Mouse (Mus musculus): ENCODE results near the gene Slc1a2. TPM values are rescaled to one million over a fixed set of nuclear protein-coding genes. Genes with fewer than 3 reads are reported as not detected.

Gene Slc1a2
- total and polyA plus RNA-seq, 3 experiments: 0.12 to 0.50 (median 0.29) TPM

- TF ChIP-seq CTCF (IDR thresholded peaks at IDR 0.05) (no peak), POLR2A (IDR thresholded peaks at IDR 0.05; ENCODE audit: insufficient read depth, low read depth, low read length) (no peak), EP300 (IDR thresholded peaks at IDR 0.05; ENCODE audit: insufficient read depth, low read depth, low read length) (no peak)
- H3K9ac ChIP-seq (ENCODE audit: low read depth, low read length): no peak overlapping the region
- H3K4me3 ChIP-seq: no peak overlapping the region
- no peaks in the 10 kb centered on the region for H3K79me2 ChIP-seq (replicated peaks; ENCODE audit: control insufficient read depth, insufficient read depth, low read length)
- no peak overlapping the region for H3K27ac ChIP-seq
- no peak for DNase-seq
- H3K4me1 ChIP-seq (ENCODE audit: control insufficient read depth, insufficient read depth, low read length): no peaks in the 10 kb centered on the region
- WGBS: 89% methylated on average over 5 of the region's 5 CpGs
- H3K27me3 ChIP-seq (ENCODE audit: control insufficient read depth, insufficient read depth, low read length): no peaks in the 10 kb centered on the region
- intact Hi-C loops (cut with DNase I): no loop called here
- no peaks in the 10 kb centered on the region for H3K36me3 ChIP-seq (ENCODE audit: control insufficient read depth, insufficient read depth, low read length)
These were observed 113.8 kb downstream of the Slc1a2 start for GRCm38 (mm10) chr2:102772276-102772675.

- intact Hi-C loops (cut with DNase I): no loop called here
- DNase-seq: no peak
- WGBS: 56% methylated on average over 4 of the region's 4 CpGs
- Histone ChIP-seq H3K4me3 (no peak overlapping the region), H3K27me3 (ENCODE audit: control insufficient read depth, insufficient read depth, low read length) (no peaks in the 10 kb centered on the region), H3K27ac (no peak overlapping the region), H3K9ac (ENCODE audit: low read depth, low read length) (no peak overlapping the region), H3K4me1 (ENCODE audit: control insufficient read depth, insufficient read depth, low read length) (no peaks in the 10 kb centered on the region), H3K79me2 (replicated peaks; ENCODE audit: control insufficient read depth, insufficient read depth, low read length) (no peaks in the 10 kb centered on the region), H3K36me3 (ENCODE audit: control insufficient read depth, insufficient read depth, low read length) (no peaks in the 10 kb centered on the region)
- TF ChIP-seq CTCF (IDR thresholded peaks at IDR 0.05): no peak
- TF ChIP-seq EP300 (IDR thresholded peaks at IDR 0.05; ENCODE audit: insufficient read depth, low read depth, low read length): no peak
- TF ChIP-seq POLR2A (IDR thresholded peaks at IDR 0.05; ENCODE audit: insufficient read depth, low read depth, low read length): no peak
These were observed 116.2 kb downstream of the Slc1a2 start for GRCm38 (mm10) chr2:102774700-102775099.

DNA sequence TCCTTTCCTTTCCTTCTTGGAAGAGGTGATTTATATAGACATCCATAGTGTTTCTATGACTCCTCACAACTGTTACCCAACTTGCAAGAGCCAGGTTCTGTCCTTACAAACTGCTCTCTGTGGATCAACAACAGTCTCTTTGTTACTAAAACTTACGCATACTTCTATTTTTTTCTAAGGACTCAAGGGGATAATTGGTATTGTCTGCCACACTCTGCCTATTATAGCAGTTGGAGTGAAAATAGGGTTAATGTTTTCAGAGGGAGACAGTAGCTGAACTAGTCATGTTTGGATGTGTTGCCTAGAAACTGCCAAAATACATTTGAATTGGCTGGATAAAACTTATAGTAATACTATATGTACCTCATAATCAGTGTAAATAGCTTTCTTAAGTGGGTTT, 117.1 kb downstream of the Slc1a2 start:
- DNase-seq: no peak
- Histone ChIP-seq H3K27ac (no peak overlapping the region), H3K4me3 (no peak overlapping the region), H3K27me3 (ENCODE audit: control insufficient read depth, insufficient read depth, low read length) (no peaks in the 10 kb centered on the region), H3K79me2 (replicated peaks; ENCODE audit: control insufficient read depth, insufficient read depth, low read length) (no peaks in the 10 kb centered on the region), H3K4me1 (ENCODE audit: control insufficient read depth, insufficient read depth, low read length) (no peaks in the 10 kb centered on the region), H3K9ac (ENCODE audit: low read depth, low read length) (no peak overlapping the region), H3K36me3 (ENCODE audit: control insufficient read depth, insufficient read depth, low read length) (no peaks in the 10 kb centered on the region)
- 74% methylated on average over 1 of the region's 1 CpGs for WGBS
- intact Hi-C loops (cut with DNase I): no loop called here
- TF ChIP-seq EP300 (IDR thresholded peaks at IDR 0.05; ENCODE audit: insufficient read depth, low read depth, low read length) (no peak), CTCF (IDR thresholded peaks at IDR 0.05) (no peak), POLR2A (IDR thresholded peaks at IDR 0.05; ENCODE audit: insufficient read depth, low read depth, low read length) (no peak)

DNA sequence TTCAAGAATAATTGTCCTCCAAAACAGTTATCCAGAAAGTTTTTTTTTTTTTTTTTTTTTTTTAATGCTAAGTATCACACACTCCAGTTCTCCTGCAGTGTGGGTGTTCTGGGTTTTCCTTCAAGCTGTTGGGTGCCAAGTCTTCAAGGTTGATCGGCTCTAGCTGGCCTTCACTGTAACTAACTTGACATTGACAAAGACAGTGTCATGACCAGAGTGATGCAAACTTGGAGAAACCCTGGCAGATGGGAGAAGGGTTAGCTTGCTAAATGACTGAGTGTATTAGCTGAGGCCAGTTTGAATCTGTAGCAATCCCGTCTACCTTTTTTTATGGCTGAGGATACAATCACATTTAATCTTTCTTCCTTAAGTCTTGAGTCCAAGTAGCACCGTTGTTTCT, 119.7 kb downstream of the Slc1a2 start:
- no peak overlapping the region for H3K27ac ChIP-seq
- H3K4me3 ChIP-seq: no peak overlapping the region
- DNase-seq: no peak
- H3K79me2 ChIP-seq (replicated peaks; ENCODE audit: control insufficient read depth, insufficient read depth, low read length): no peaks in the 10 kb centered on the region
- 90% methylated on average over 3 of the region's 3 CpGs for WGBS
- H3K9ac ChIP-seq (ENCODE audit: low read depth, low read length): no peak overlapping the region
- no peaks in the 10 kb centered on the region for H3K36me3 ChIP-seq (ENCODE audit: control insufficient read depth, insufficient read depth, low read length)
- H3K4me1 ChIP-seq (ENCODE audit: control insufficient read depth, insufficient read depth, low read length): no peaks in the 10 kb centered on the region
- TF ChIP-seq CTCF (IDR thresholded peaks at IDR 0.05): no peak
- TF ChIP-seq POLR2A (IDR thresholded peaks at IDR 0.05; ENCODE audit: insufficient read depth, low read depth, low read length): no peak
- TF ChIP-seq EP300 (IDR thresholded peaks at IDR 0.05; ENCODE audit: insufficient read depth, low read depth, low read length): no peak
- no peaks in the 10 kb centered on the region for H3K27me3 ChIP-seq (ENCODE audit: control insufficient read depth, insufficient read depth, low read length)
- intact Hi-C loops (cut with DNase I): no loop called here

DNA sequence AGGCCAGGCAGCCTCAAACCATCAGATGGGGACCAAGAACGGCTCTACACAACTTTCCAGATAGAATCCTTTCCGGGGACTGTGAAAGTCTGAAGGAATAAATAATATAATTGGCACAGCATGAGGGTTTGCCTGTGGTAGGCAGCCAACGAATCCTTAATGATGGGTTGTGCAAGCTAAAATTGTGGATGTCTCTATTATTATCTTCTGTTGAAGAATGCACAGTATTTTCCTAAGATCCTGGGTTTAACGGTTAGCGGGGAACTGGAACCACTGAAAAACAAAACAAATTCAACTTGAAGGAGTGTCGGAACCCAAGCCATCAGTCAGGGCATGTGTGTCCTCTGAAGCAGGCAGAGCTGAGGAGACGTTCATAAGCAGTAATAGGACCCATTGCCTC, 124.3 kb downstream of the Slc1a2 start:
- H3K79me2 ChIP-seq (replicated peaks; ENCODE audit: control insufficient read depth, insufficient read depth, low read length): no peaks in the 10 kb centered on the region
- H3K27me3 ChIP-seq (ENCODE audit: control insufficient read depth, insufficient read depth, low read length): no peaks in the 10 kb centered on the region
- DNase-seq: no peak
- H3K27ac ChIP-seq: no peak overlapping the region
- H3K36me3 ChIP-seq (ENCODE audit: control insufficient read depth, insufficient read depth, low read length): no peaks in the 10 kb centered on the region
- intact Hi-C loops (cut with DNase I): no loop called here
- WGBS: 79% methylated on average over 7 of the region's 7 CpGs
- no peak for TF ChIP-seq POLR2A (IDR thresholded peaks at IDR 0.05; ENCODE audit: insufficient read depth, low read depth, low read length)
- TF ChIP-seq EP300 (IDR thresholded peaks at IDR 0.05; ENCODE audit: insufficient read depth, low read depth, low read length): no peak
- no peak for TF ChIP-seq CTCF (IDR thresholded peaks at IDR 0.05)
- H3K9ac ChIP-seq (ENCODE audit: low read depth, low read length): no peak overlapping the region
- H3K4me1 ChIP-seq (ENCODE audit: control insufficient read depth, insufficient read depth, low read length): no peaks in the 10 kb centered on the region
- H3K4me3 ChIP-seq: no peak overlapping the region

DNA sequence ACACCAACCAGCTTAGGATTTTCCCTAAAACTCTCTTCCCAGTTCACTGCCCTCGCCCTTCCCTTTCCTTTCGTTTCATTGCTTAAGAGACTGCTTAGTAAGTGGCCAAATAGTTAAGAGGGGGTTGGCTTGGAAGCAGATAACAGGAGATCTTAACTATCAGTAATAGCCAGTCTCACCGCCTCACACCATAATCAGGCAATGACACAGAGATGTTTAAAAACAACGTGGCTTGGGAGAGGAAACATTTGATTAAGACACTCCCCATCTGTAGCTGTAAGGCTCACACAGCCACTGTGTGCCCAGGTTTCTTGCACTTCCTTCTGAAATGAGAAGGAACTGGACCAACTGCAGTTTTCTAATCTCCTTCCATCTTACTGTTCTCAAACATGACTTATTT, 127.2 kb downstream of the Slc1a2 start:
- no peaks in the 10 kb centered on the region for H3K36me3 ChIP-seq (ENCODE audit: control insufficient read depth, insufficient read depth, low read length)
- no peak overlapping the region for H3K27ac ChIP-seq
- no peaks in the 10 kb centered on the region for H3K4me1 ChIP-seq (ENCODE audit: control insufficient read depth, insufficient read depth, low read length)
- H3K9ac ChIP-seq (ENCODE audit: low read depth, low read length): no peak overlapping the region
- no peaks in the 10 kb centered on the region for H3K79me2 ChIP-seq (replicated peaks; ENCODE audit: control insufficient read depth, insufficient read depth, low read length)
- intact Hi-C loops (cut with DNase I): no loop called here
- no peak overlapping the region for H3K4me3 ChIP-seq
- TF ChIP-seq CTCF (IDR thresholded peaks at IDR 0.05) (no peak), EP300 (IDR thresholded peaks at IDR 0.05; ENCODE audit: insufficient read depth, low read depth, low read length) (no peak), POLR2A (IDR thresholded peaks at IDR 0.05; ENCODE audit: insufficient read depth, low read depth, low read length) (no peak)
- no peak for DNase-seq
- H3K27me3 ChIP-seq (ENCODE audit: control insufficient read depth, insufficient read depth, low read length): no peaks in the 10 kb centered on the region
- 51% methylated on average over 4 of the region's 4 CpGs for WGBS

Measured in heart, adult 2 months (tissue).